Comparison of ENCODE assay signal across 10 mouse cellular contexts in genomic region chr9:98973561-98973960, GRCm38 (mm10). TPM values are rescaled to one million over a fixed set of nuclear protein-coding genes. Genes with fewer than 3 reads are reported as not detected.
DNase-seq lines count a peak whose midpoint lies in the region; ATAC-seq and TF ChIP-seq lines count a peak whose summit lies in the region.
"Had no signal": no experiment of that assay in that cellular context is flagged by ENCODE, and none has a peak within 500 bp of the region (broad histone marks: within the 10 kb centered on the region; RNA-seq: fewer than 3 reads in every experiment).

No protein-coding gene starts in this region.

- H3K9me3 ChIP-seq in heart, postnatal 0 days (replicated peaks; ENCODE audit: control insufficient read depth, low read length): 0 out of 2 replicates have a peak, but pooled peaks cover 11% of the 10 kb centered on the region
- no peaks in the 10 kb centered on the region for H3K9me3 ChIP-seq in embryonic facial prominence, embryonic 15.5 days (replicated peaks)
- peaks cover 5% of the 10 kb centered on the region; the same call in 1 of the 2 replicates for H3K9me3 ChIP-seq in intestine, postnatal 0 days (ENCODE audit: control insufficient read depth)

- no peak overlapping the region for H3K9ac ChIP-seq in heart, postnatal 0 days (replicated peaks; ENCODE audit: low read depth, low read length)
- H3K9ac ChIP-seq in embryonic facial prominence, embryonic 15.5 days: no peak overlapping the region
- H3K9ac ChIP-seq in intestine, postnatal 0 days (ENCODE audit: low read depth, low read length): no peak overlapping the region

- H3K27ac ChIP-seq in heart, postnatal 0 days (ENCODE audit: low read depth): no peak overlapping the region
- no peak overlapping the region for H3K27ac ChIP-seq in embryonic facial prominence, embryonic 15.5 days (replicated peaks)
- H3K27ac ChIP-seq in intestine, postnatal 0 days (ENCODE audit: low read depth, low read length): no peak overlapping the region

- intact Hi-C loops in heart, postnatal 10 days (cut with DNase I): no loop called here

- H3K79me2 ChIP-seq in myocyte (ENCODE audit: control insufficient read depth, insufficient read depth): no peaks in the 10 kb centered on the region

- H3ac ChIP-seq in myocyte (ENCODE audit: control insufficient read depth, insufficient read length): no peak overlapping the region

- no peak for TF ChIP-seq EP300 in heart, postnatal 0 days (IDR thresholded peaks at IDR 0.05; ENCODE audit: low read depth)

- TF ChIP-seq POLR2A in myocyte (IDR thresholded peaks at IDR 0.05; ENCODE audit: insufficient read length, low read depth): no peak

- WGBS in heart, postnatal 0 days: 10% methylated on average over 7 of the region's 7 CpGs
- 5% methylated on average over 7 of the region's 7 CpGs for WGBS in embryonic facial prominence, embryonic 15.5 days
- WGBS in intestine, postnatal 0 days: 5% methylated on average over 7 of the region's 7 CpGs

- ATAC-seq in heart, postnatal 0 days (ENCODE audit: insufficient read depth, low read depth): no peak
- no peak for ATAC-seq in embryonic facial prominence, embryonic 15.5 days (ENCODE audit: insufficient number of reproducible peaks, low FRiP score, low TSS enrichment, low read depth)
- no peak for ATAC-seq in intestine, postnatal 0 days

- peaks cover 84% of the 10 kb centered on the region for H3K27me3 ChIP-seq in heart, postnatal 0 days (ENCODE audit: control insufficient read depth, insufficient read depth, low read length)
- peaks cover 73% of the 10 kb centered on the region for H3K27me3 ChIP-seq in embryonic facial prominence, embryonic 15.5 days
- H3K27me3 ChIP-seq in intestine, postnatal 0 days (replicated peaks; ENCODE audit: control insufficient read depth, insufficient read depth, low read length): peaks cover 66% of the 10 kb centered on the region
- peaks cover 36% of the 10 kb centered on the region for H3K27me3 ChIP-seq in myocyte (ENCODE audit: control insufficient read depth, insufficient read depth, insufficient read length)

- H3K4me3 ChIP-seq in heart, postnatal 0 days (ENCODE audit: low read depth, low read length): peak overlapping the region; percentile 39
- H3K4me3 ChIP-seq in embryonic facial prominence, embryonic 15.5 days (replicated peaks): peak overlapping the region; percentile 39
- peak overlapping the region; percentile 41 for H3K4me3 ChIP-seq in intestine, postnatal 0 days (ENCODE audit: low read depth, low read length)
- no peak overlapping the region for H3K4me3 ChIP-seq in myocyte

- no peak for DNase-seq in heart, postnatal 0 days (ENCODE audit: low spot score)
- DNase-seq in heart, postnatal 10 days: no peak
- DNase-seq in cerebellum, adult 18-20 months: no peak
- DNase-seq in right cerebral cortex, postnatal 4 days: no peak
- no peak for DNase-seq in kidney, postnatal 14 days

- H3K36me3 ChIP-seq in heart, postnatal 0 days (replicated peaks; ENCODE audit: control insufficient read depth, insufficient read depth, low read length): no peaks in the 10 kb centered on the region
- H3K36me3 ChIP-seq in embryonic facial prominence, embryonic 15.5 days: no peaks in the 10 kb centered on the region
- H3K36me3 ChIP-seq in intestine, postnatal 0 days (ENCODE audit: control insufficient read depth, insufficient read depth): no peaks in the 10 kb centered on the region
- H3K36me3 ChIP-seq in myocyte (ENCODE audit: control insufficient read depth, insufficient read depth): no peaks in the 10 kb centered on the region

- H3K4me1 ChIP-seq in heart, postnatal 0 days (ENCODE audit: control insufficient read depth, insufficient read depth): 0 out of 2 replicates have a peak, but pooled peaks cover 5% of the 10 kb centered on the region
- peaks cover 9% of the 10 kb centered on the region; the same call in 1 of the 2 replicates for H3K4me1 ChIP-seq in embryonic facial prominence, embryonic 15.5 days
- H3K4me1 ChIP-seq in intestine, postnatal 0 days (replicated peaks; ENCODE audit: control insufficient read depth, insufficient read depth, low read length): no peaks in the 10 kb centered on the region

- H3K4me2 ChIP-seq in heart, postnatal 0 days (ENCODE audit: low read depth, low read length): peak overlapping the region; percentile 61
- peak overlapping the region; percentile 62 for H3K4me2 ChIP-seq in embryonic facial prominence, embryonic 15.5 days (replicated peaks)
- H3K4me2 ChIP-seq in intestine, postnatal 0 days (replicated peaks; ENCODE audit: low read depth): peak overlapping the region; percentile 63
- peak overlapping the region; percentile 50 for H3K4me2 ChIP-seq in myocyte (ENCODE audit: low read depth)

- no peak for TF ChIP-seq CTCF in heart, postnatal 0 days (IDR thresholded peaks at IDR 0.05; ENCODE audit: low read depth)
- TF ChIP-seq CTCF in intestine, postnatal 0 days (IDR thresholded peaks at IDR 0.05; ENCODE audit: low read depth): no peak

TF ChIP-seq in myocyte, 11 proteins besides CTCF, POLR2A, EP300 and RAD21:
- TF ChIP-seq USF1 (IDR thresholded peaks at IDR 0.05; ENCODE audit: low read depth) (peak; percentile 10), TCF12 (IDR thresholded peaks at IDR 0.05; ENCODE audit: insufficient read depth, poor library complexity, severe bottlenecking) (no peak), TCF3 (IDR thresholded peaks at IDR 0.05; ENCODE audit: insufficient read length, low read depth) (no peak)

RNA-seq across cellular contexts. Expression of gene Faim, which starts 12.6 kb away (rescaled TPM):
- 4.7 and 6.3 TPM in 2 replicates for total RNA-seq in heart, postnatal 0 days (2014; rRNA removed; ENCODE audit: low replicate concordance)
- polyA plus RNA-seq in heart, postnatal 0 days (2015; fragmentation: Nextera tagmentation; extraction: Ambion mirVana): 24.3 and 25.3 TPM in 2 replicates
- total RNA-seq in heart, postnatal 10 days (2021): 1 to 10 TPM; 8.7 to 8.9 TPM
- 39.7 and 47.6 TPM in 2 replicates for polyA plus RNA-seq in embryonic facial prominence, embryonic 15.5 days (2015; fragmentation: Nextera tagmentation; extraction: Ambion mirVana)
- polyA plus RNA-seq in intestine, postnatal 0 days (2015; fragmentation: Nextera tagmentation; extraction: Ambion mirVana): 30.3 and 31.2 TPM in 2 replicates
- 17.3 TPM for polyA plus RNA-seq in myocyte (2012; fragmentation: generic; extraction: Trizol)

RNA-seq across cellular contexts. Expression of gene Foxl2, which starts 18.5 kb away (rescaled TPM):
- not detected in 2 replicates for total RNA-seq in heart, postnatal 0 days (2014; rRNA removed; ENCODE audit: low replicate concordance)
- not detected in 2 replicates for polyA plus RNA-seq in heart, postnatal 0 days (2015; fragmentation: Nextera tagmentation; extraction: Ambion mirVana)
- not detected for total RNA-seq in heart, postnatal 10 days (2021)
- 1.2 and 2.0 TPM in 2 replicates for polyA plus RNA-seq in embryonic facial prominence, embryonic 15.5 days (2015; fragmentation: Nextera tagmentation; extraction: Ambion mirVana)
- not detected in 2 replicates for polyA plus RNA-seq in intestine, postnatal 0 days (2015; fragmentation: Nextera tagmentation; extraction: Ambion mirVana)
- 0.01 TPM for polyA plus RNA-seq in myocyte (2012; fragmentation: generic; extraction: Trizol)
- total RNA-seq: adrenal gland, postnatal 4 days had no signal
- polyA plus RNA-seq: urinary bladder, adult 2 months had no signal
